Mouse (Mus musculus): ENCODE results near the gene Klc3. TPM values are rescaled to one million over a fixed set of nuclear protein-coding genes. Genes with fewer than 3 reads are reported as not detected.
A peak's percentile ranks its signal among the peaks of the same experiment; 100 is the strongest.

Gene Klc3
- polyA plus RNA-seq, 1 experiment from 2014 or later, result 3.0 TPM

DNA sequence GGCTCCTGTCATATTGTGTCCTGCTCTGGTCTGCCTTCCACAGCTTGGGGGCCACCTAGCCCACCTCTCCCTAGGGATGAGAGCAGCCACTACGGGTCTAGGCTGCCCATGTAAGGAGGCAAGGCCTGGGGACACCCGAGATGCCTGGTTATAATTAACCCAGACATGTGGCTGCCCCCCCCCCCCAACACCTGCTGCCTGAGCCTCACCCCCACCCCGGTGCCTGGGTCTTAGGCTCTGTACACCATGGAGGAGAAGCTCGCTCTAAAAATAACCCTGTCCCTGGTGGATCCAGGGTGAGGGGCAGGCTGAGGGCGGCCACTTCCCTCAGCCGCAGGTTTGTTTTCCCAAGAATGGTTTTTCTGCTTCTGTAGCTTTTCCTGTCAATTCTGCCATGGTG lies 5.8 kb upstream of the Klc3 start:
- Histone ChIP-seq H3K27me3 (peaks cover 5% of the 10 kb centered on the region), H3K4me2 (peak overlapping the region; percentile 43), H3K9me3 (replicated peaks) (no peaks in the 10 kb centered on the region), H3K36me3 (peaks cover under 1% of the 10 kb centered on the region; the same call in 1 of the 2 replicates), H3K27ac (peak overlapping the region; percentile 97), H3K9ac (peak overlapping the region; percentile 20), H3K4me1 (replicated peaks) (peaks cover 27% of the 10 kb centered on the region), H3K4me3 (no peak overlapping the region)
- ATAC-seq (replicated peaks; ENCODE audit: insufficient number of reproducible peaks, insufficient read depth, low FRiP score, low read depth), result peak; percentile 72
- 21% methylated on average over 6 of the region's 6 CpGs for WGBS

DNA sequence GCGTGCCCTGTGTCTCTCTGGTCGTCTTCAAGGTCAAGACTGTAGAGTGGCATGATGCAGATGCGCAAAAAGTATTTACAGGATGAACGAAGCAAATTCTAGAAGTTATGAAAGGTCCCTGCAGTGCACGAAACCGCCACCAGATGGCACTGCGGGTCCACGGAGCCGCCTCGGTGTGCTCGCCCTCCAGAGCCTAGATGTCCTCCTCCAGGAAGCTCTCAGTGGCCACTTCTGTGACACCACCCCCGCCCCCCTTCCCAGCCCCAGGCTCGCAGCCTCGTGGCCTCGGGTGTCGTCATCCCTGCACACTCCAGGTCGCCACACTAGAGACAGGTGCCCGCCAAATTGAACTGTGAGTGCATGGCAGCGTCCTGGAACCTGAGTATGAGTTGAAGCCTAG lies 1.5 kb upstream of the Klc3 start:
- H3K27me3 ChIP-seq, result peaks cover 30% of the 10 kb centered on the region
- ATAC-seq (replicated peaks; ENCODE audit: insufficient number of reproducible peaks, insufficient read depth, low FRiP score, low read depth), result no peak
- 4% methylated on average over 19 of the region's 19 CpGs for WGBS

DNA sequence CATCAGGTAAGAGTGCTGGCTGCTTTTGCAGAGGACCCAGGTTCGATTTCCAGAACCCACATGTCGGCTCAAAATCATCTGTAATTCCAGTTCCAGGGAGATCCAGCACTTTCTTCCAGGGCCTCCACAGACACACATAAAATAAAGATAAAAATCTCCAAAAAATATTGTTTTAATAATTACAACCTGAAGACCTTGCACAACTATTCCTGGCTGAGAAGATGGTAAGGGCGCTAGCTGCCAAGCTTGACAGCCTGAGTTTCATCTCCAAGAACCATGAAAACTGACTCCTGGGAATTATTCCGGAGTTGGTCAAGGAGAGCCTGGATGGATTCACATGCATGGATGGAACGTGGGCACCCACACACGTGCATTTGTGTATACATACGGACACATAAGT lies 572 bp upstream of the Klc3 start, which contains the start of gene Ckm:
Ckm (plus strand) TSS at position 301 of the 400 bp plus-strand sequence.
- H3K4me1 ChIP-seq (replicated peaks), result peaks cover 27% of the 10 kb centered on the region
- 53% methylated on average over 7 of the region's 7 CpGs for WGBS
- no peaks in the 10 kb centered on the region for H3K9me3 ChIP-seq (replicated peaks)
- H3K4me3 ChIP-seq, result peak within 1 kb of the TSS; percentile 70
- H3K27ac ChIP-seq, result no peak within 1 kb of the TSS
- H3K27me3 ChIP-seq, result peaks cover 30% of the 10 kb centered on the region
- H3K4me2 ChIP-seq, result peak within 1 kb of the TSS; percentile 99
- ATAC-seq (replicated peaks; ENCODE audit: insufficient number of reproducible peaks, insufficient read depth, low FRiP score, low read depth), result no peak
- H3K9ac ChIP-seq, result peak within 1 kb of the TSS; percentile 66
- H3K36me3 ChIP-seq, result no peaks in the 10 kb centered on the region

More for the DNA sequence above, 1.5 kb upstream of the Klc3 start:
- H3K9ac ChIP-seq, result no peak overlapping the region
- no peak overlapping the region for H3K4me3 ChIP-seq
- no peaks in the 10 kb centered on the region for H3K36me3 ChIP-seq
- H3K4me1 ChIP-seq (replicated peaks), result peaks cover 28% of the 10 kb centered on the region
- peak overlapping the region; percentile 39 for H3K4me2 ChIP-seq
- no peak overlapping the region for H3K27ac ChIP-seq
- H3K9me3 ChIP-seq (replicated peaks), result no peaks in the 10 kb centered on the region

DNA sequence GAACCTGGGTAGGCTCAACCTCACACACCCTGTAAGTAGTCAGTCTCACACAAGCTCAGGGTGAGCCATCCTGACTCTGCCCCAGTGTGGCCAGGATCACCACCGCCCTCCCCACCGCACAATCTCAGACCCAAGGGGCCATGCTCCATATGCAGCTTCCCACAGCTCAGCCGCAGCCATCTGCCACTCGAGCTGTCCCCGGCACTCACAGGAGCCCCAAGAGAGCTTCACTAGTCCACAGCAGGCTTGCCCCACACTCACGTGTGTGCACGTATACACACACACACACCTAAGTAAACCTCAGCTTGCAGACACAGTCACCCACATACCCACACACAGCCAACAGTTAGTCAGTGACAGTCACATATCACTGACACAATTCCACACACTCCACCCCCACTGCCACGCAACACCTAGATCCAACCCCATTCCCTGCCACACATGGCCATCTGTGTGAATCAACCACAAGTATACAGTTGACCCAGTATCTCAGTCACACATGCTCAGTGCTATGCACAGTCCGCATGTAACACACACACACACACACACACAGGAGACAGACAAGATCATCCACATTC lies 1.3 kb downstream of the Klc3 start:
- no peak for ATAC-seq (replicated peaks; ENCODE audit: insufficient number of reproducible peaks, insufficient read depth, low FRiP score, low read depth)
- no peak overlapping the region for H3K27ac ChIP-seq
- no peak overlapping the region for H3K4me3 ChIP-seq
- H3K9me3 ChIP-seq (replicated peaks), result no peaks in the 10 kb centered on the region
- WGBS, result 81% methylated on average over 9 of the region's 9 CpGs
- H3K27me3 ChIP-seq, result peaks cover 34% of the 10 kb centered on the region
- no peak overlapping the region for H3K9ac ChIP-seq
- H3K4me1 ChIP-seq (replicated peaks), result peaks cover 27% of the 10 kb centered on the region
- H3K36me3 ChIP-seq, result no peaks in the 10 kb centered on the region
- no peak overlapping the region for H3K4me2 ChIP-seq

DNA sequence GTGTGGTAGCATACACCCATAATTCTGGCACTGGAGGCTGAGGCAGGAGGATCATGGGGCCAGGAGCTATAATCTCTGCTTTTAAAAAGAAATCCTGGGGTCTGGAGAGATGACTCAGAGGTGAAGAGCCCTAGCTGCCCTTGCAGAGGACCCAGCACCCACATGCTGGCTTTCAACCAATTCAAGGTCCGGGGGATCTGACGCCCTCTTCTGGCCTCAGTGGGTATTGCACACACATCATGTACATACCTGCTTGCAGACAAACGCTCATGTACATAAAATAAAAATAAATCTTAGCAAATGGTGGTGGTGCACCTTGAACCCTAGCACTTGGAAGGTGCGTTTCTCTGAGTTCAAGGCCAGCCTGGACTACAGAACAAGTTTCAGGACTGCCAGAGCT lies 3.0 kb downstream of the Klc3 start:
- Histone ChIP-seq H3K27me3 (peaks cover 34% of the 10 kb centered on the region), H3K4me2 (no peak overlapping the region), H3K9ac (no peak overlapping the region), H3K4me1 (replicated peaks) (peaks cover 27% of the 10 kb centered on the region), H3K36me3 (no peaks in the 10 kb centered on the region), H3K27ac (no peak overlapping the region), H3K9me3 (replicated peaks) (no peaks in the 10 kb centered on the region), H3K4me3 (no peak overlapping the region)
- 78% methylated on average over 4 of the region's 4 CpGs for WGBS
- no peak for ATAC-seq (replicated peaks; ENCODE audit: insufficient number of reproducible peaks, insufficient read depth, low FRiP score, low read depth)

DNA sequence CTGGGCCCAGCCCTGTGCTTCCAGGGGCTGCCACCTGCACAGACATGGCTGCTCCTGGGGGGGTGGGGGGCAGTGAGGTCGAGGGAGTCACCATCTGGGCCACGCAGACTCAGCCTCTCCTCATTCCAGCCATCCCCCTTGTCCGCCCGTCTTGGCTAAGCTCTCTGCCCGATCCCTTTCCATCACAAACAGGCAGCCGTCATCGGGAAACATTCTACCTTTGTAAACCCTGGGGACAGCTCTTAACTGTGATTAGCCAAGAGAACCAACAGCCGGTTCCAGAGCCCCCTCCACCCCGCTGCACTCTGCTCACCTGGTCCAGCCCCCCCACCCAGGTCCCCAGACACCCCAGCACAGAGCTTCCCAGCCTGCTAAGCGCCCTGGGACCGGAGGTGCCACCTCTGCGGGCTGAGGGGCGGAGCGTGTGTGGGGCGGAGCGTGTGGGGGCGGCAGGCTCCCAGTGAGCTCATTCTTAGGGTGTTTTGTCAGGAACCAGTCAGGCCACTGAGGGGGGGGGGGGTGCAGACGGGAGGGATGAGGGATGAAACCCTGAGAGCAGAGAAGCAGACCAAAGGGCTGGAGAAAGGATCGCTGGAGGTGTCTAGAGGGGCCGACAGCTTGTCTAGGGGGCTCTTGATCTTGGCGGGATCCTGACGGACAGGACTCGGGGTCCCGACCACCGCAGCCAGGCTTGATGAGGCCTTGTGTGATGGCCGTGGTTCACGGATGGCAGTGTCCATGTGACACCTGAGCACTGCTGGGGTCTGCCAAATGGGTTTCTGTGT lies 4.2 kb downstream of the Klc3 start:
- Histone ChIP-seq H3K9me3 (replicated peaks) (no peaks in the 10 kb centered on the region), H3K27me3 (peaks cover 28% of the 10 kb centered on the region), H3K4me2 (peak overlapping the region; percentile 73), H3K4me1 (replicated peaks) (peaks cover 22% of the 10 kb centered on the region), H3K27ac (no peak overlapping the region), H3K9ac (peak overlapping the region; percentile 41), H3K4me3 (peak overlapping the region; percentile 40), H3K36me3 (peaks cover 8% of the 10 kb centered on the region; the same call in 1 of the 2 replicates)
- 3% methylated on average over 27 of the region's 27 CpGs for WGBS
- peak; percentile 40; the same call in 1 of the 2 replicates for ATAC-seq (replicated peaks; ENCODE audit: insufficient number of reproducible peaks, insufficient read depth, low FRiP score, low read depth)

DNA sequence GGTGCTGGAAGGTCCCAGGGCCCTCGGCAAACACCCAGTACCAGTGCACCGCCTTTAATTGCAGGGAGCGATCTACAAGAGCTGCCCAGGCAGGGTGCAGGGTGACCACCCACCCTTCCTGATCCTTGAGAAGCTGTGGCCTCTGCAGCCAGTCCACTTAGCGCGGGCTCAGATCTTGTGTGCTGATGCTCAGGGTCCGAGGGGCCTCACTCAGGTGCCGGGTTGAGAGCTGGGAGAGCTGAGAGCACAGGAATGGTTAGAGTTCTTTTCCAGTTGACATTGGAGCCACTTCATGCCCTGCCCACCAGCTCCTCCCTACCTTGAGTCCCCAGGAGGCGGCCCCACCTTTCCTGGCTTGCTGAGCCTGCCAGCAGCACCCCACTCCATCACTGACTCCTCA lies 9.4 kb downstream of the Klc3 start:
- WGBS, result 86% methylated on average over 8 of the region's 8 CpGs
- H3K27ac ChIP-seq, result no peak overlapping the region
- H3K9me3 ChIP-seq (replicated peaks), result no peaks in the 10 kb centered on the region
- H3K4me3 ChIP-seq, result no peak overlapping the region
- H3K27me3 ChIP-seq, result peaks cover 4% of the 10 kb centered on the region; the same call in 1 of the 2 replicates
- no peak for ATAC-seq (replicated peaks; ENCODE audit: insufficient number of reproducible peaks, insufficient read depth, low FRiP score, low read depth)
- H3K9ac ChIP-seq, result no peak overlapping the region
- peaks cover 4% of the 10 kb centered on the region for H3K4me1 ChIP-seq (replicated peaks)
- H3K36me3 ChIP-seq, result peaks cover 56% of the 10 kb centered on the region
- no peak overlapping the region for H3K4me2 ChIP-seq

DNA sequence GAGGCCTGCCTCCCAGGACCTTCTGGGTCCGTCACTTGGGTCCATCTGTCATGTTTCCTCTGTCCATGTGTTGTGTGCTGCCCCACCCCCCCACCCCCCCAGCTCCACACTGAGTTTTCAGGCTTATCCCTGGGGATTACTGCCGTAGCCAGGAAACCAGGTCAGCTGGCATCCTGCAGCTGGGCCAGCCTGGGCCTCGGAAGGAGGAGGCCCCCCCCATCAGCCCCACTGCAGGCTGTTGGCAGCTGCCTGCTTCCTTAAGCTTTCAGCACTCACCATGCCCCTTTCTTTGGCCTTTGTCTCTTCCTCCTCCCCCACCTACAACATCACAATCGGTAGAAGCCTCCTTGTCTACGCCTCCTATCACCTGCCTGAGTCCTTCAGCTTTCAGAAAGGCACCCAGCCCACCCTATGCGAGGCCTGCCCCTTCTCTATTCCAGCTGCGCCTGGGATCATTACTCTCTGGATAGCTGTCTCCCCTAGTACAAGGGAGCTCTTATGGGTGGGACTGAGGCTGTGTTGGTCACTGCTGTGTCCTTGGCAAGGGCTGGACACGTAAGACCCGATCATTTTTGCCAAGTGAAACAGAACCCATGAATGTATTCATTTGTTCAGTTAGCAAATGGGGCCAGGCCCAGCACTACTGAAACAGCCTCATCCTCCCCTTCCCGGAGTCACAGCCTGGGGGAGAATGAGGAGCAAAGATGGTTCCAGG lies 15.0 kb downstream of the Klc3 start:
- Histone ChIP-seq H3K4me1 (replicated peaks) (no peaks in the 10 kb centered on the region), H3K4me2 (no peak overlapping the region), H3K27ac (no peak overlapping the region), H3K9me3 (replicated peaks) (no peaks in the 10 kb centered on the region), H3K4me3 (no peak overlapping the region), H3K27me3 (no peaks in the 10 kb centered on the region), H3K36me3 (peaks cover 86% of the 10 kb centered on the region), H3K9ac (no peak overlapping the region)
- ATAC-seq (replicated peaks; ENCODE audit: insufficient number of reproducible peaks, insufficient read depth, low FRiP score, low read depth), result no peak
- WGBS, result 70% methylated on average over 10 of the region's 10 CpGs

DNA sequence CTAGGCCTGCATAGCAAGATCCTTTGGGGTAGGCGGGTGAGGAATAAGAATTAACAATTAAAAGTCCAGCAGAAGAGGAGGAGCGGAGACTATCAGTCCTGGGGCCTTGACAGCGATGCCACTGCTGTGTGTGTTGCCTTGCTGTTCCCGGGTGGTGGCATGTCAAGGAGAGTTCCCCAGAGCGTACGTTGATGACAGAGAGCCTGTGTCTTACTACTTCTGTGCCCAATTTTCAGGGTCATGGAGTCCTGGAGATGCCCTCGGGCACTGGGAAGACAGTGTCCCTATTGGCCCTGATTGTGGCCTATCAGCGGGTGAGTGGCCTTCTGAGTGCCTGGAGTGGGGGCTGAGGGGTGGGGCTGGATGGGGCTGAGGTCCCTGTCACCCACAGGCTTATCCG lies 20.2 kb downstream of the Klc3 start:
- 86% methylated on average over 9 of the region's 9 CpGs for WGBS
- H3K27ac ChIP-seq, result no peak overlapping the region
- no peak overlapping the region for H3K9ac ChIP-seq
- no peaks in the 10 kb centered on the region for H3K9me3 ChIP-seq (replicated peaks)
- no peak overlapping the region for H3K4me2 ChIP-seq
- peaks cover 15% of the 10 kb centered on the region for H3K4me1 ChIP-seq (replicated peaks)
- ATAC-seq (replicated peaks; ENCODE audit: insufficient number of reproducible peaks, insufficient read depth, low FRiP score, low read depth), result no peak
- H3K27me3 ChIP-seq, result no peaks in the 10 kb centered on the region
- H3K36me3 ChIP-seq, result peaks cover 43% of the 10 kb centered on the region; the same call in 1 of the 2 replicates
- no peak overlapping the region for H3K4me3 ChIP-seq

DNA sequence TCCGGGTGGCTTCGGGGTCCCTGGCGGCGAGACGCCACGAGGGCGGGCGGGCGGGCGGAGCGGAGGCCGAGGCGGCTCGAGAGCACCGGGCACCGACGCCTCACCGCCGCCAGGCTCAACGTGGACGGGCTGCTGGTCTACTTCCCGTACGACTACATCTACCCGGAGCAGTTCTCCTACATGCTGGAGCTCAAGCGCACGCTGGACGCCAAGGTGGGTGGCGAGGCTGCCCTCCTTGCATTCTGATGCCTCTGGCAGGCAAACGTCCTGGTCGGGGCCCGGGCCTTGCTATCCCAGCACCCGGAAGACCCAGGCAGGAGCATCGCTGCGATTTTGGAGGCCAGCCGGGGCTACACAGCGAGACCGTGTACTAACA lies 21.8 kb downstream of the Klc3 start:
- peak overlapping the region; percentile 54 for H3K27ac ChIP-seq

More for the DNA sequence above, 21.8 kb downstream of the Klc3 start:
- H3K9ac ChIP-seq, result peak overlapping the region; percentile 85
- peak overlapping the region; percentile 84 for H3K4me3 ChIP-seq
- peaks cover 24% of the 10 kb centered on the region for H3K4me1 ChIP-seq (replicated peaks)
- peak; percentile 47 for ATAC-seq (replicated peaks; ENCODE audit: insufficient number of reproducible peaks, insufficient read depth, low FRiP score, low read depth)
- H3K36me3 ChIP-seq, result peaks cover 42% of the 10 kb centered on the region; the same call in 1 of the 2 replicates
- no peaks in the 10 kb centered on the region for H3K9me3 ChIP-seq (replicated peaks)
- H3K4me2 ChIP-seq, result peak overlapping the region; percentile 80
- under 1% methylated on average over 37 of the region's 37 CpGs for WGBS
- H3K27me3 ChIP-seq, result no peaks in the 10 kb centered on the region

All from heart, embryonic 15.5 days (tissue).